Mouse (Mus musculus) gastrocnemius, adult 18-20 months (tissue): Measurements from ENCODE around the gene Col4a6. TPM values are rescaled to one million over a fixed set of nuclear protein-coding genes. Genes with fewer than 3 reads are reported as not detected.

Experiments used
- DNase-seq: peaks from one replicate; pipeline ENCODE4 v3.0.0; 2021; ENCODE audit warnings: low spot score
- total RNA-seq, 2 experiments: library from RNA; stranded (reverse); gene quantifications; 2 replicates each; pipeline ENCODE4 v1.2.3; 2021

Col4a6 gene
- total RNA-seq, 2 experiments from 2014 or later, result 0.21 TPM

DNA sequence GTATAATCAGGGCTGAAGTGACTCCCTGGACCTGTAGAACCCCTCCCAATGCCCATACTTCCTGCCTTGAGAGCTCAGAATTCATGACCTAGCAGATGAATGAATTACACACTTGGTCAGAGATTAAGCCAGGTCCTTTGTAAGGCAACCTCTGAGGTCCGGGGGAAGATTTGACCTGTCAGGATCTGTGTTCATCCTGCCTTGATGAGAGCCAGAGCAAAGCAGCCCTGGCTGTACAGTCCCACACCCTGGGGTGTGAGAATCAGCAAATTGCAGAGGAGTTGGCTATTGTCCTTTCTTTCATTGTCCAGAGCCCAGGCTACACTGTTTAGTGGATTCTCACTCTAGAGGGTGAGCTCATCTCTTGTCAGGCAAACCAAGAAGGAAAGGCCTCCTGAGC lies 207.9 kb downstream of the Col4a6 start:
- DNase-seq, result no peak

DNA sequence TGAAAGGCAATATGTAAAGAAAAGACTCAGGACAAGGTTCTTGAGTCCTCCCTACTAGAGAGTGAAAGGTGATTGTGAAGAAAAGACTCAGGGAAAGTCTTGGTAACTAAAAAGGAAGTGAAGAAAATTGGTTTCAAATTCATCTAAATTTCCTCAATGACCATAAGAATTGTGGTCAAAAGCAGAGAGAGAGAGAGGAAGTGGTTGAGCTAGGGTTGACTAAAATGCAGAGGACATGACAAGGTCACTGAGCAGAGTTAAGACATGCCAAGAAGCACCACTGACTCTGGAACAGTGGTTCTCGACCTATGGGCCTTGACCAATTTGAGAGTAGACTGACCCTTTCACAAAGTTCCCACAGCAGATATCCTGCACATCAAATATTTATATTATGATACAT lies 224.2 kb downstream of the Col4a6 start:
- DNase-seq, result no peak

- DNase-seq, result no peak
Observed at GRCm38 (mm10) chrX:141236564-141237333, 237.1 kb downstream of the Col4a6 start.

GRCm38 (mm10) chrX:141228169-141228568 lies 245.7 kb downstream of the Col4a6 start:
- DNase-seq, result no peak

DNA sequence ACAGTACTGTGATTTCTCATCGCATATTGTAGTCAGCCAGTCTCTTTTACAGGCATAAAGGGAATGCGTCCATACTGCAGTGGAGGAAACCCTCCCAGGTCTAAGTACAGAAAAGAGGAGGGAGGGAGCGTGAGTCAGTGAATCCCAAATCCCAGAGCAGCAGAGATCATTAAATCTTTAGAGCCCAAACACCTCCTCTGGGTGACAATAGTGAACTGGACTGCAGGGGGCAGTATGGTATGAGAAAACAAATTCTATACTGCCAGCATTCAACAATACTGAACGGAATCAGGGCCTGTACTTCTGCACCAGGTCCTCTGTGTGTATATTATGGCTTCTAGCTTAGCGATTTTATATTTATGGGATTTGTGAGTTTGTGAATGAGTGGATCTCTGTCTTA lies 261.1 kb downstream of the Col4a6 start:
- DNase-seq, result peak; percentile 34

GRCm38 (mm10) chrX:141198993-141199392 lies 274.9 kb downstream of the Col4a6 start:
- DNase-seq, result no peak

GRCm38 (mm10) chrX:141195036-141195435 lies 278.8 kb downstream of the Col4a6 start:
- no peak for DNase-seq

GRCm38 (mm10) chrX:141175353-141175752 lies 298.5 kb downstream of the Col4a6 start:
- DNase-seq, result peak; percentile 9

GRCm38 (mm10) chrX:141165067-141165466 lies 308.8 kb downstream of the Col4a6 start:
- DNase-seq, result no peak

- no peak for DNase-seq
Observed at GRCm38 (mm10) chrX:141160371-141160770, 313.5 kb downstream of the Col4a6 start.

DNA sequence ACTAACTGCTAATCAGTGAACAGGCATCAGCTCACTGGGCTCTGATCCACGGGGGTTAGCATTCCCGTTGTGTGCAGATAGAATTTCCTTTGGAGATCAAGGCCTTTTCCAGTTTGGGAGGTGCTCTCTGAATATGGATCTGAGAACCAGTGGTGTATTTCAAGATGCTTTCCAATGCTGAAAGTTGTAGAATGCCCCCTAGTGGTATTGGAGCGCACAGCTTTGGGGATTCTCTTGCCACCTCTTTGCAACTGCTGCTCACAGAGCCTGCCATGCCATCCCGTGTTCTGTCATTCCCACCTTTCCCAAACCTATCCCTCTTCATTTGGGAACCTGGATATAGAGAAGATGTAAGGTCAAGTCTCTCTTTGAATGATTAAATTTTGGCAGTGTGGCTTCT lies 315.7 kb downstream of the Col4a6 start:
- peak; percentile 1 for DNase-seq

DNA sequence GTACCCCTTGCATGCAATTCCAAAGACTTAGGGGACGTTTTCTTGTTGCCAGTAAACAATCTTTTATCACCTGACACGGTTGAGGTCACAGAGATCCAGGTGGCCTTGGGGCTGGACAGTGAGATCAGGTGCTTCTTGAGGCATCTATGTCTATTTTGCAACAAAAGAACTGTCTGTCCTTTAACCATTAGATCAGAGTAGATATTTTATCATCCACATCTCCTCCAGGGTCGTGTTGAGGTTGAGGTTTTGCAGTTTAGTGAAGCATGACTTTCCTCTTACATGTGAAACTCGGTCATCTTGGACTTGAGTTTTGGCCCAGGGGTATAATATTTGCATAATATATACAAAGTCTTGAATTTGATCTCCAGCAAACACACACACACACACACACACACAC lies 316.2 kb downstream of the Col4a6 start:
- DNase-seq, result no peak

DNA sequence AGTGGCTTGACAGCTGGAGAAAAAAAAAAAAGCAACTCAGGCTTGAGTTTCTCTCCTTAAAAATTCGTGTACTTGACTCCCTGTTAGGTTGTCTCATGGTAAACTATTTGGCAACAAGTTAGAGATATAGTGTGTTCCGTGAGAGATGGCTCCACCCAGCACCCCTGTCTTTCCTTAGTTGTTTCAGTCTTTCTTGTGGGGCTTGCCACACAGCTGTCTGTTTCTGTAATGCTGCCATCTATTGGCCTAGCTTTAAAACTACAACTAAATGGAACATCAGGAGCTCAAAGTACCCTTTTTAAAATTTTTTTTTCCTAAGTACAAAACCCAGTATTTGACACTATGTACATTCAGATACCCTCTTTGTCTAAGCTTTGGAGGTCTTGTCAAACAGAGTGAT lies 317.2 kb downstream of the Col4a6 start:
- DNase-seq, result no peak

DNA sequence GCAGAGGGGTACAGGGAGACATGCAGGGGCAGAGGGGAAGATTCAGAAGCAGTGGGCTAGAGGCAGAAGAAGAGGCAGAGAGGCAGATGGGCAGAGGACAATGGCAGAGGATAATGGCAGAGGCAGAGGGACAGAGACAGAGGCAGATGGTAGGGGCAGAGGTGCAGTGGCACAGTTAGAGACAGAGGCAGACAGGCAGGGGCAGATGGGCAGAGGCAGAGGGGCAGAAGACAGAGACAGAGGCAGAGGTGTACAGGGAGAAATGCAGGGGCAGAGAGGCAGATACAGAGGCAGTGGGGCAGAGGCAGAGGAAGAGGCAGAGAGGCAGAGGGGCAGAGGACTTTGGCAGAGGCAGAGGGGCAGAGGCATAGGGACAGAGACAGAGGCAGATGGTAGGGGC lies 322.7 kb downstream of the Col4a6 start:
- no peak for DNase-seq

- DNase-seq, result no peak
Observed at GRCm38 (mm10) chrX:141150290-141150689, 323.6 kb downstream of the Col4a6 start.

GRCm38 (mm10) chrX:141149705-141150104 lies 324.2 kb downstream of the Col4a6 start:
- no peak for DNase-seq

Other genes with a start within 250 kb of the Col4a6 start
- gene Col4a5, start 1.3 kb upstream of the Col4a6 start, total RNA-seq, result 1 to 10 TPM; 1.4 to 1.8 TPM